Mouse (Mus musculus): ENCODE data around the gene 2310022A10Rik.

DNA sequence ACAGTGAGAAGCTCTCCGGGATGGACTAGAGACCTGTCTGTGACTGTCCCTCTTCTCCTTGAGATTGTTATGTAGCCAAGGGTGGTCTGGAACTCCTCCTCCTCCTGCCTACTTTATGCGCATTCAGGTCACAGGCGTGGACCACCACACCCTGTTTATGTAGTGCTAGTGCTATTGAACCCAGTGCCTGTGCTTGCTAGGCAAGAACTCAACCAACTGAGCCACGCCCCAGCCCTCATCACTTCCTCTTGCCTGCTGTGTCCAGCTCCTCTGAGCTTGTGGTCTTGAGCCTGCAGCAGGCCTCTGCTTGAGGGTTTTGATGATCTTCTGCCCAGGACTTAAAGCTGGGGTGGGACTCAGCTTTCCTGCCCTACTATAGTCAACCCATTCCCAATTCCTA, 19.1 kb downstream of the 2310022A10Rik start:
- TF ChIP-seq GATA1 (IDR thresholded peaks at IDR 0.05; ENCODE audit: borderline replicate concordance, low read length) (no peak), GATA2 (IDR thresholded peaks at IDR 0.05; ENCODE audit: borderline replicate concordance, low read depth, low read length) (no peak), POLR2AphosphoS5 (IDR thresholded peaks at IDR 0.05; ENCODE audit: insufficient replicate concordance, low read depth, low read length) (no peak), CTCF (IDR thresholded peaks at IDR 0.05; ENCODE audit: low read depth, low read length) (no peak)
